Mouse (Mus musculus): ENCODE measurements around the gene Utrn. TPM values are rescaled to one million over a fixed set of nuclear protein-coding genes. Genes with fewer than 3 reads are reported as not detected.
A peak's percentile ranks its signal among the peaks of the same experiment; 100 is the strongest.

Utrn gene
- total RNA-seq, 2 experiments from 2014 or later: 69.6 to 72.4 TPM

- no peak for DNase-seq
- intact Hi-C loops (cut with DNase I): no loop called here
These were observed 381.0 kb downstream of the Utrn start for GRCm38 (mm10) chr10:12488117-12488516.

- DNase-seq: no peak
- intact Hi-C loops (cut with DNase I): no loop called here
These were observed 385.7 kb downstream of the Utrn start for GRCm38 (mm10) chr10:12483494-12483893.

GRCm38 (mm10) chr10:12482975-12483374 lies 386.2 kb downstream of the Utrn start:
- intact Hi-C loops (cut with DNase I): no loop called here
- no peak for DNase-seq

- intact Hi-C loops (cut with DNase I): no loop called here
- DNase-seq: peak in 1 of 2 experiments; percentile 10
These were observed 394.1 kb downstream of the Utrn start for GRCm38 (mm10) chr10:12474850-12475621.

DNA sequence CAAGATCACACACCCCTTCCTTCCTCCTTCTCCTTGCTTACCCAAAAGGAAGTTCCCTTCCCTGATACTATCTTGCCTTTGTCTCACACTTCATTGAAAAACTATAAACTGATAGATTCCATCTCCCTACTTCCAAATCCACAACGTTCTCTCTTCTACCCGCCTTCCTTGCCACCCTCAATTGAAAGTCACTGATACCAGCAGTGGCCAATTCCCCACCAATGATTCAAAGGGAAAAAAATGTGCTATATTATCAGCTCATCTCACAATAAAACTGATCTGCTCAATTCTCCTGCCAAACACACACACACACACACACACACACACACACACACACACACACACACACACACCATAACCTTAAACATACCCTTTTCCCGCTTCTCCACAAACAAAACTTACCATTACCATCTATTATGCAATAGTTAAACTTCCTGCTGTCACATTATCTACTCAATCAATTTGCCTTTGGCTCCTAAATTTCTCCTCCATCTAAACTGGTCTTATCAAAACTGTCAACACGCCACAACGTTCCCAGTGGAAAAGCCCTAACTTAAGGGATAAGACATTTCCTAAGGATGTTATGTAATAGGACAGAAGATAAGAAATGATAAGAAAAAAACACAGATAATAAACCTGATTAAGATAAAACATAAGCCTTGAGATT lies 399.6 kb downstream of the Utrn start:
- no peak for DNase-seq
- intact Hi-C loops (cut with DNase I): no loop called here

DNA sequence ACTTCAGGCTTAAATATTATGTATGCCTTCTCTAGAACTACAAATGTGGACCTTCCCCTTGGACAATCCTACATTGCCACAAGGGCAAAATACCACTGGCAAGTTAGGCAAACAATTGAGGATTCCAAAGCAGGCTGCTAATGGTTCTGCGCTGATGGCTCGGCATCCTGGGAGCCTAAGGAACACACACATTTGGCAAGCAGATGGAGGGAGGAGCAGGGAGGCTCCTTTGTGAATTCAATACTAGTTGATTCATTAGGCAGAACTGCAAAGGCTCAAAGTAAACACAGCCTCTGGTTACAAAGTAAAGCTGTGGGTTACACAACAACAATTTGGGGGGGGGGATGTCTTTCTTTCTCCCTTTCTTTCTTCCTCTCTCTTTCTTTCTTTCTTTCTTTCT lies 401.6 kb downstream of the Utrn start:
- no peak for DNase-seq
- intact Hi-C loops (cut with DNase I): no loop called here

GRCm38 (mm10) chr10:12460945-12461344 lies 408.2 kb downstream of the Utrn start:
- intact Hi-C loops (cut with DNase I): no loop called here

GRCm38 (mm10) chr10:12456867-12457266 lies 412.3 kb downstream of the Utrn start:
- no peak for DNase-seq
- intact Hi-C loops (cut with DNase I): no loop called here

More at GRCm38 (mm10) chr10:12460945-12461344, 408.2 kb downstream of the Utrn start:
- no peak for DNase-seq

- intact Hi-C loops (cut with DNase I): no loop called here
- no peak for DNase-seq
These were observed 416.5 kb downstream of the Utrn start for GRCm38 (mm10) chr10:12452641-12453040.

DNA sequence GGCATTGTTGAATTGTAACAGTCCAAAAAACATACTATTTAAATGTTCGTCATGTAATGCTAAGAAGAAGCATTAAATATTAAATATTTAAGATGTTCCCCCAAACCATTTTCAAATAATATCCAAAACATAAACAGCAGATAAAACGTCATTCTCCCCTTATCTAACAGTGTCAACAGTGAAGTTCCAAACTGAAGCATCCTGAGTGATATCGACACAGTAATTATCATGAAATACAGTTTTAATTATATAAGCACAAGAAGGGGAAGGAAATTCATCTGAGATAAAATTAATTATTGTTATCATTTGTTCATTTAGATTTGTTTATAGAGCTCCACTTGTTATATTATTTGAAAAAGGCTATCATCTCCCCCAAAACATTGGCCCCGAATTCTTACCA lies 425.0 kb downstream of the Utrn start:
- intact Hi-C loops (cut with DNase I): no loop called here
- DNase-seq: no peak

DNA sequence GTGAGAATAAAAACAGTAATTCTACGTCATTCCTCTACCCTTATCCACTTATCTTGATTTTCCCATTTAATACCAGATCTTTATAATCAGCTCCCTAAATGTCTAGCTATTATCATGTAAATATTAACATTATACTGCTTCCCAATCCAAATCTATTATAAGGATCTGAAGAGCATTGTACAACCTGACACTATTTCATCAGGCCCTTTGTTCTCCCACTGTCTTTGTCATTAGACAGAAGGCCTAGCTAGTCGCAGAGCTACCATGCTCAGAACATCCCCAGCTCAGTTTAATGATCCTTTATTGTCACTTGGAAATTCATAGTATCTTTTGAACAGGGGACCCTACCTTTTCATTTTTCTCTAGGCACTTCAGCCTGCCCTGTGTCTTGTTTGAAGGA lies 436.0 kb downstream of the Utrn start:
- DNase-seq: no peak
- intact Hi-C loops (cut with DNase I): no loop called here

GRCm38 (mm10) chr10:12430399-12430798 lies 438.8 kb downstream of the Utrn start:
- DNase-seq: no peak
- intact Hi-C loops (cut with DNase I): no loop called here

DNA sequence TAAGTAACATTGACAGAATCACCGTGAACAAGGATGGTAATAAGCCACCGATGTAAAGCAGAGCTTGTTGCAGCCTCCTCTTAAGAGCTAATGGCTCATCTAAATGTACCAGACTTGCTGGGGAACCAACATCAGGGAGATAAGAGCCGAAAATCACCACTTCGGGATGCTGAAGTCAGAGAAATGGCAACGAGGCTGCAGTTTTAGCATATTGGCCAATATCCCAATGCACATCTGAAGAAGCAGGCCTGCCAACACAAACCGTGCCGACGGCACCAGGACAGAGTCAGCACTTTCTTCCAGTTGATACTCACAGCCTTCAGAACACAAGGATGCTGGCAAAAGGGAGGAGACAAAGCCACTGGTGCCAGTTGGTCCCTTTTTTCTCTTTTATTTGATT lies 442.3 kb downstream of the Utrn start:
- DNase-seq: peak in 1 of 2 experiments; percentile 7
- intact Hi-C loops (cut with DNase I): no loop called here

DNA sequence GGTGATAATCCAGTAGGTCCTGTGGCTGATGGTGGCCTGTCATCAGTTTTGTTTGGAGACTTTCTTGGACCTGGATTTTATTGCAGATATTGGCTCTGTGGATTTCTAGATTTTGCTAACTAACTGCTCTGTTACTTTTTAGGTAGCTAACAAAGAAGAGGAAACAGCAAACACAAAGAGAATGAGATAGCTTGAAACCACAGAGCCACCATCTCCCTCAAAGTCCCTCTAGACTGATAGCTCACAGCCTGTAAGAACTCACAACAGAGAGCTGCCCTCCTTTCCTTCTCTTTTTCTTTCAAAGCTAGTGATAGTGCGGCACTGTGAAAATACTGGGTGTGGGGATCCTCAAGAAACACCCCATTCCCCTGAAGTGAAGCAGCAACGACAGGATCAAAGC lies 444.2 kb downstream of the Utrn start:
- DNase-seq: no peak
- intact Hi-C loops (cut with DNase I): no loop called here

- intact Hi-C loops (cut with DNase I): no loop called here
- no peak for DNase-seq
These were observed 445.0 kb downstream of the Utrn start for GRCm38 (mm10) chr10:12423994-12424725.

GRCm38 (mm10) chr10:12414967-12415366 lies 454.2 kb downstream of the Utrn start:
- intact Hi-C loops (cut with DNase I): no loop called here
- no peak for DNase-seq

DNA sequence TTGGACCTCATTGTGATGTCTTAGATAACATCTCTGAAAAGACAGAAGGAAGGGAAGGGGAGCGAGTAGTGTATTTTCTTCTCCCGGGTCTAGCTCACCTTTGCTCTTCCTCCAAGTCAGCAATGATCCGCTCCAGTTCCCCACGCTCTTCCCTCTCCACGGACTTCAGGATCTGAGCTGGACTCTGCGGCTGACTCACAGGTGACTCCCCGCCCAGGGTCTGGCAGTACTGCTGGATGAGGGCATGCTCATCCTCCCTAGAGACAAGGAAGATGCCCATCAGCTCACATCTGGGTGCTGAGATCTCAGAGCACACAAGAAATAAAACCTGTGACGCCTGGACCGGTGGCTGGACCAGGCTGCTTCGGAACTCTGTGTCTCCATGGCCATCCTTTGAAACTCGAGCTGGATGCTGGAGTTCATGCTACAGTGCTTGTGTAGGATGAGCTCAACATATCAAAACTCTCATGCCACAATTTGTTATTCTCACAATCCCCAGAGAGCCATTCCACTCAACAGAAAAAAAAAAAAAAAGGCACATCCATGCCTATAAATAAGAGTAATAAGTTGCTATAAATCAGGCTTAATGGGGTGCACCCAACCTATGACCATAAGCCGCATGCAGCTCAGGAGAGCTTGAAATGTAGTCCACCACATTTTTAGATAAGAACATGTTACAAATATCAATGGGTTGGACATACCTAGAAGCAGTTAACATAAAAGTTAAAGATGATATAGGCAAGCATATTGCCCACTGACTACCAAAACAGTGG lies 462.6 kb downstream of the Utrn start:
- no peak for DNase-seq
- intact Hi-C loops (cut with DNase I): no loop called here

- no peak for DNase-seq
- intact Hi-C loops (cut with DNase I): no loop called here
These were observed 469.7 kb downstream of the Utrn start for GRCm38 (mm10) chr10:12399450-12399849.

GRCm38 (mm10) chr10:12380139-12380538 lies 489.0 kb downstream of the Utrn start:
- intact Hi-C loops (cut with DNase I): no loop called here
- DNase-seq: no peak

DNA sequence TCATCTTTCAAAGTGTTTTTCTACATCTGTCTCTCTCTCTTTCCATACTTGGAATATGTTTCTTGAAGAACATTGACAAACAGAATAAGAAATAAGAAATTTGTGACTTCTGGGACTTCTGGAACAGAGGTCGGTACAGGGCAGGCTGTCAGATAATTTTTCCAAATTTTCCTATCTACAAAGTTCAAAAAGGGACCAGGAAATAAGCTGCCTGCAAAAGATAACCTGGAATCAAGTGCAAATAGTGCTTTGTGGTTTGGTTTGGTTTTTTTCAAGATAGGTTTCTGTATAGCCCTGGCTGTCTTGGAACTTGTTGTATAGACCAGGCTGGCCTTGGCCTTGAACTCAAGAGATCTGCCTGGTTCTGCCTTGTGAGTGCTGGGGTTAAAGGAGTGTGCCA lies 490.0 kb downstream of the Utrn start:
- DNase-seq: no peak

GRCm38 (mm10) chr10:12377727-12378126 lies 491.4 kb downstream of the Utrn start:
- no peak for DNase-seq
- intact Hi-C loops (cut with DNase I): no loop called here

More for the DNA sequence above, 490.0 kb downstream of the Utrn start:
- intact Hi-C loops (cut with DNase I): no loop called here
